Mouse (Mus musculus): ENCODE measurements around the gene Ndc80.
A peak's percentile ranks its signal among the peaks of the same experiment; 100 is the strongest.
"Not testable (repeated sequence)": the region's sequence is repeated elsewhere in the genome, so short reads cannot be mapped to it uniquely, and the experiment has no call there.

Gene Ndc80

GRCm38 (mm10) chr17:71526711-71527564 is at the start of gene Ndc80:
Gene Ndc80, minus strand, starts transcription at chr17:71526857.
- peak; percentile 84 for DNase-seq

GRCm38 (mm10) chr17:71561631-71562030 is 35.0 kb upstream of the Ndc80 start:
- DNase-seq, result peak; percentile 38

- no peak for DNase-seq
These were observed 26.2 kb upstream of the Ndc80 start for GRCm38 (mm10) chr17:71552901-71553300.

GRCm38 (mm10) chr17:71551757-71552451 is 25.2 kb upstream of the Ndc80 start, which contains the start of gene Spdya:
Gene Spdya, plus strand, starts transcription at chr17:71552061.
- peak; percentile 83 for DNase-seq

GRCm38 (mm10) chr17:71551350-71551749 is 24.7 kb upstream of the Ndc80 start:
- no peak for DNase-seq

- DNase-seq, result no peak
These were observed 21.9 kb upstream of the Ndc80 start for GRCm38 (mm10) chr17:71548586-71548985.

GRCm38 (mm10) chr17:71537164-71537563 is 10.5 kb upstream of the Ndc80 start:
- no peak for DNase-seq

- DNase-seq, result not testable (repeated sequence)
These were observed 8.9 kb upstream of the Ndc80 start for GRCm38 (mm10) chr17:71535595-71535994.

GRCm38 (mm10) chr17:71528042-71528441 is 1.4 kb upstream of the Ndc80 start:
- no peak for DNase-seq

GRCm38 (mm10) chr17:71526302-71526708 is 352 bp downstream of the Ndc80 start:
- DNase-seq, result no peak

GRCm38 (mm10) chr17:71510297-71510696 is 16.4 kb downstream of the Ndc80 start:
- no peak for DNase-seq

- no peak for DNase-seq
These were observed 19.8 kb downstream of the Ndc80 start for GRCm38 (mm10) chr17:71506832-71507231.

- no peak for DNase-seq
These were observed 30.9 kb downstream of the Ndc80 start for GRCm38 (mm10) chr17:71495784-71496183.

GRCm38 (mm10) chr17:71491332-71491686 is 35.3 kb downstream of the Ndc80 start:
- DNase-seq, result no peak

- DNase-seq, result no peak
These were observed 35.9 kb downstream of the Ndc80 start for GRCm38 (mm10) chr17:71490666-71491331.

- DNase-seq, result no peak
These were observed 36.8 kb downstream of the Ndc80 start for GRCm38 (mm10) chr17:71489703-71490461.

- no peak for DNase-seq
These were observed 40.3 kb downstream of the Ndc80 start for GRCm38 (mm10) chr17:71486231-71486851.

- no peak for DNase-seq
These were observed 40.8 kb downstream of the Ndc80 start for GRCm38 (mm10) chr17:71485791-71486230.

GRCm38 (mm10) chr17:71484711-71485110 is 41.9 kb downstream of the Ndc80 start:
- no peak for DNase-seq

- no peak for DNase-seq
These were observed 43.1 kb downstream of the Ndc80 start for GRCm38 (mm10) chr17:71483418-71484060.

GRCm38 (mm10) chr17:71479381-71479901 is 47.2 kb downstream of the Ndc80 start:
- no peak for DNase-seq
